Mouse (Mus musculus) liver, postnatal 0 days (tissue): ENCODE measurements around the gene Maged1.

Experiments
- CTCF ChIP-seq: sonication (generic); IDR thresholded peaks from 2 replicates; pipeline ENCODE4 v1.5.1; 2016; ENCODE audit warnings: antibody characterized with exemption, low read depth
- EP300 ChIP-seq: IDR thresholded peaks from 2 replicates; pipeline ENCODE4 v1.6.1; 2016; ENCODE audit warnings: antibody characterized with exemption, low read depth, mild to moderate bottlenecking

- no peak for TF ChIP-seq CTCF
- no peak for TF ChIP-seq EP300
Observed at GRCm38 (mm10) chrX:94534346-94534745, 7.6 kb downstream of the Maged1 start.
